Mouse (Mus musculus) 3T3-L1 (cell line): ENCODE measurements at regions not wholly inside any gene's neighbourhood (a gene's known extent, or its start where the extent isn't known, plus 50 kb on each side); places are given as distances from the start of the nearest gene placed in this dataset.

ENCODE experiments used
- DNase-seq: peaks from one replicate; pipeline ENCODE4 v3.0.0-alpha.2; 2015; ENCODE audit warnings: low read depth, low spot score

DNA sequence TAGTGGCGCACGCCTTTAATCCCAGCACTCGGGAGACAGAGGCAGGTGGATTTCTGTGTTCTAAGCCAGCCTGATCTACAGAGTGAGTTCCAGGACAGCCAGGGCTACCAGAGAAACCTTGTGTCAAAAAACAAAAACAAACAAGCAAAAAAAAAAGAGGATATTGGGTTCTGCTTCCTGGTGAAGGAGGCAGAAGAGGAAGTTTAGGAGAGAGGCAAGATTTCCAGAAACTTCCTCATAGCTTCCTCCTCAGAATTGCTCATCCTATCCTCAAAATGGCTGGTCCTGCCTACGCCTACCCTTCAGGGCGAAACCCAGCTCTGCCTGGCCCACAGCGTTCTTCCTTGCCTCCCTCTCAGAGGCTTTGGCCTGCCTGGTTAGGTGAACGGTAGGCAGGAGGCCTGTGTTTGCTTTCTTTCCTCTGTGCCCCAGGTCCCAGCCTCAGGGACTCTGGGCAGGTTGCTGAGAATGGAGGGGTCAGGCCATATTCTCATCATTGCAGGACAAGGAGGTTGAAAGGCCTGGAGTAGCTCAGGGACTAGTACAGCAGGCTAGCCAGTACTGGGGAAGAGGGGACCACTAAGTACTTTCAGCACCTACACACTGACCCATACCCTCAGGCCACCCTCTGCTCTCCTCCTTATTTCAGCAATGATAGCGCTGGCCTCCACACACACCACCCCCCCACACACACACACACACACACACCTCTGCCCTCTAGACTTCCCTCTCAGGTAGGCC is 79.6 kb downstream of the Zfp36l2 start:
- no peak for DNase-seq

DNA sequence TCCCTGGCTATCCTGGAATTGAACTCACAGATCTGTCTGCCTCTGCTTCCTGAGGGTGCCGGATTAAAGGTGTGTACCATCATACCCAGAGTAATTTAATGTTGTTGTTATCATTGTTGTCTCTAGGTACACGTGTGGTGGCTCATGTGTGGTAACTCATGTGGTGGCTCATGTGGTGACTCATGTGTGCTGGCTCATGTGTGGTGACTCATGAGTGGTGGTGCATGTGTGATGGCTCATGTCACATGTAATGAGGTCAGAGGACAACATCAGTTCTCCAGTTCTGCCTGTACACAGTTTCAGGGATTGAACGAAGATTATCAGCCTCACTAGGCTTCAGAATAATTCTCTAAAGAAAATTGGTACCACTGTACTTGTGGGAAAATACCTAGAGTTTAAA is 80.2 kb downstream of the Zfp36l2 start:
- no peak for DNase-seq

- DNase-seq: no peak
These were observed 83.5 kb downstream of the Zfp36l2 start for GRCm38 (mm10) chr17:84104242-84104641.

DNA sequence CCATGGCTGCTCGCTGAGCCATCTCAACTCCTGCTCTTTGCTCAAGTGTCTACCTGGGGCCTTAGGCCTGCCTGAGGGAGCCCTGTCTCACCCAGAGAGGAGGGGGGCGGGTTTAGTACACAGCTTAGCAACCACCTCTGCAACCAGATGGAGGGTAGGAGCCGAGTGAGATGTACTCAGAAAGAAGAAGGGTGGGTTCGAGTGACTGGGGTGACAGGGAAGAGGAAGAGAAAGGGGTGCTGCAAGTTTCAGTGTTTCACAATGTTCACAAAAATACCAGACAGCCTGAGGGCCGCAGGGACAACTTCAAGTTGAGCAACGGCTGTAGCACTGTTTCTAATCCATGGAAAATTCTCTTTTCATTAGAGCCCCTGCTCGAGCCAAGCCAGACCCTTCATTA is 84.4 kb downstream of the Zfp36l2 start:
- DNase-seq: no peak

DNA sequence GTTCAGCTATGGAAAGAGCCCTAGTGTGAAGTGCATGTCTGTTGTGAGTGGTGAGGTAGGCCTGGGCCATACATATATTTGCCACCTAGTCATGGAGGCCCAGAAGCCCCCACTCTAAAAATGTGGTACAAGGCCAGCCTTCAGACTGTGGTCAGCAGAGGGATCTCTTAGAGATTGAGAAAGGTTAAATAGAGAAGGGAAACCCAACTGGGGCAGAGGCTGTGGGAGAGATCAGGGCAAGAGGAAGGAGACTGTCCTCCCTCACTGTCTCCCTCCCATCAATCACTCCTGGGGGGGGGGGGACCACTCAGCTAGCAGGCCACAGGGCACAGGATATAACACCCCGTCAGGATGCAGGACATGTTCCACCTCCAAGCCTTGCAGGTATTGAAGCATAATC is 86.1 kb downstream of the Zfp36l2 start:
- DNase-seq: no peak

DNA sequence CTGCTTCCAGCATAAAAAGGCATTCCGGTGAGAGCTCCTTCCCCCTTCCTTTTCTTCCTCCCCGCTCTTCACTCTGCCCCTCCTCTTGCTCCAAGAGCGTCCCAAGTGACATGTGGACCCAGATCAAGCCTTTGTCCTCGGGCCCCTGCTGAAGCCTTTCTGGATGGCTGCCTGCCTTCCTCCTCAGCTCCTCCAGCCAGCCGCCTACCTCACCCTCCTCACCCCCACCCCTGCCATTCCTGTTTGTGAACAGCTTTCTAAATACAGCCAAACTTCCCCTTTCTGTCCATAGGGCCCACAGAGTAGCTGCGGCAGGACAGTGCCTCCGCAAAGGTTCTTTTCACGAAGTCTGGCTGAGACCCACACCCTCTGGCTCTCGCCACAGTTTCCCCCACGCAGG is 87.2 kb downstream of the Zfp36l2 start:
- DNase-seq: no peak

GRCm38 (mm10) chr17:84099737-84100136 is 88.0 kb downstream of the Zfp36l2 start:
- no peak for DNase-seq

DNA sequence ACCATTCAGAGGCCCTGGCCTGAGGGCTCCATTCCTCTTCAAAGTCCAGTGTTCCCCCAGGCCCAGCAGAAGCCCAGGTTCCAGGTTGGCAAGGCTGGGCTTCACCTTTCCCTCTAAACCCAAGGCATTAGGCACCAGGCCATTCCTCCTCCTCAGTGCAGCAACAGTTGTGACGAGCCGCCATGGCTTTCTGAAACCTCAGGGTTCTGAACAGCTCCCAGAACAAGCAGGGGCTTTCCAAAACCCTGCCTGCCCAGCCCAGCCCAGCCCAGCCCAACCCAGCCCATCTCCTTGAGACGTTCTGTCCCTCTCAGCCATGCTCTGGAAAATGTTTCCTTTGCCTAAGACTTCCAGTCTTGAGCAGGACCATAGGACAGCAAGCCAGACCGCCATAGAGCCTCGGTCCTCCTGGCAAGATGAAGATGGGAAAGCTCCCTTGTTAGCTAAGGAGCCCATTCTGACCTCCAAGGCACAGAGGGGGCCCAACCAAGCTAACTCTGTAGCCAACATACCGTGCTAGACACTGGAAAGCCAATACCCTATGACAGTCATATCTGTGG is 89.8 kb downstream of the Zfp36l2 start:
- no peak for DNase-seq

DNA sequence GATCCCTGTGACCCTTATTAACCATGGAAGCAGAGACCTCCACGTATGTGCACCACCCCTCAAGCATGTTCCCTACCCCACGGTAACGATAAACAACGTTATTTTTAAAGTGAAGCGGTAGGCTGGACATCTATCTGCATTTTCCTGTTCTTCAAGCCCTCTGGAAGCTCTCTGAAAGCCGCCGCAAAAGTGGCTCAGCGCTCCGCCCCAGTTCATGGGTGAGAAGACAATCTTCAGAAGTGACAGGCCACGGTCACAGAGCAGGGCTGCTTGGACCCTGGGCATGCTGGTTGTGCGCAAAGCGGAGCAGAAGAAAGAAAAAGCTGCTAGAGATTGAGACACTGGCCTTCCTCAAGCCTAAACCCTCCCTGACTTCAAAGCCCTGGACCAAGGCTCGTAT is 90.5 kb downstream of the Zfp36l2 start:
- DNase-seq: no peak

DNA sequence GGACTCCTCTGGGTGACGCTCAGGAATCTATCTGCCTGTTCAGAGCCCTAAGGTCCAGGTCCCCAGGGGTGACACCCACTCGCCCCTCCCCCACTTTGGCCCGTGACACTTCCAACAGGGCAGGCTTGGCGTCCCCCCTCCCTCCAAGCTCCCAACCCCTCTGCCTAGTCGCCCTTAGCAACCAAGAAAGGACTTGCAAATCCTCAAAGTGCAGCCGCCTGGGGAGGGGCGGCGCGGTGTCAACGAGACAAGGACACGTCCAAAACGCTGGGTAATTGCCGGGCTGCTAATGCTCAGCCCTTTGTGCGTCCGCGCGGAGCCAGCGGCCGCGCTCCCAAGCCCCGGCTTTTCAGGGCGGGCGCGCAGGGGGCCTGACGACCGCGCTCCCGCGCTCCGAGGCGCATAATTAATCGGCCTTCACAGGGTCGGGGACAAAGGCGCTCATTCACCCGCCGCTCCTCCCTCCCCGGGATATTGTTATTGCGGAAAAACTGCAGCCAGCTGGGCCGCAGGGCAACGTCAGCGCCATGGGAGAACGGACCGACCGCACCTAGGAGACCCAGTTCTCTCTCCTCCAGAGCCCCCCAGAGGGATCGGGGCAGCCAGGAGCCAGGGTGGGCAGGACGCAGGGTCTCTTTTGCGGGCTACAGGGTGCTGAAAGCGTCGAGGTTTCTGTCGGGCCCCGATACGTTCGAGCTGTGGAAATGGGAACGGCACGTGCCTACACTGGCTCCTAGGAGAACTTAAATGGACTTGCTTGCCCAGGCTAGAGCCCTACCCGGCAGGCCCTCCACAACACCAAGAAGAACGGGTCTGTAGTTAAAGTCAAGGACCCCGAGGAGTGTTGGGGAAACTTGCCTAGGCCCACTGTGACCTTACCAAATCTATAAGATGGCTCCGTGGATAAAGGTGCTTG is 91.1 kb downstream of the Zfp36l2 start:
- no peak for DNase-seq

- DNase-seq: no peak
These were observed 91.9 kb downstream of the Zfp36l2 start for GRCm38 (mm10) chr17:84095829-84096228.

- no peak for DNase-seq
These were observed 92.7 kb downstream of the Zfp36l2 start for GRCm38 (mm10) chr17:84095089-84095488.

- DNase-seq: peak; percentile 57
These were observed 101.4 kb downstream of the Zfp36l2 start for GRCm38 (mm10) chr17:84086394-84086793.

- DNase-seq: peak; percentile 99
These were observed 102.0 kb downstream of the Zfp36l2 start for GRCm38 (mm10) chr17:84085721-84086120.

DNA sequence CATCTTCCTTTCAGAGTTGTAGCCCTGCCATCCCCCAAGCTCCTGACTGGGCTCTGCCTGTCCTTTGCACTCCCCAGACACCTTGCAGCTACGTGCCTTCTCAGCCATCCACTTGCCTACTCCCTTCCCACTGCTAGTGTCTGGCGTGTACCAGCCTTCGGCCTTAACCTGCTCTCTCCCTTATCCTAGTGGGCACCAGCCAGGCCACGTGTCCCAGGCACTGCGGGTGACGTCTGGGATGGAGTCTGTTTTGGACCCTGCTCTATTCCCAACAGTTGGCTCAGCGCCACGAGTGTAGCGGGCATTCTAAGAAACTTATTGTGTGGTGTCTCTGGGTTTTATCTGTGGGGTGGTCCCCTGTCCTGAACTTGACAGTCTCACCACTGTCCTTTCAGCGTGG is 102.5 kb downstream of the Zfp36l2 start:
- DNase-seq: no peak

DNA sequence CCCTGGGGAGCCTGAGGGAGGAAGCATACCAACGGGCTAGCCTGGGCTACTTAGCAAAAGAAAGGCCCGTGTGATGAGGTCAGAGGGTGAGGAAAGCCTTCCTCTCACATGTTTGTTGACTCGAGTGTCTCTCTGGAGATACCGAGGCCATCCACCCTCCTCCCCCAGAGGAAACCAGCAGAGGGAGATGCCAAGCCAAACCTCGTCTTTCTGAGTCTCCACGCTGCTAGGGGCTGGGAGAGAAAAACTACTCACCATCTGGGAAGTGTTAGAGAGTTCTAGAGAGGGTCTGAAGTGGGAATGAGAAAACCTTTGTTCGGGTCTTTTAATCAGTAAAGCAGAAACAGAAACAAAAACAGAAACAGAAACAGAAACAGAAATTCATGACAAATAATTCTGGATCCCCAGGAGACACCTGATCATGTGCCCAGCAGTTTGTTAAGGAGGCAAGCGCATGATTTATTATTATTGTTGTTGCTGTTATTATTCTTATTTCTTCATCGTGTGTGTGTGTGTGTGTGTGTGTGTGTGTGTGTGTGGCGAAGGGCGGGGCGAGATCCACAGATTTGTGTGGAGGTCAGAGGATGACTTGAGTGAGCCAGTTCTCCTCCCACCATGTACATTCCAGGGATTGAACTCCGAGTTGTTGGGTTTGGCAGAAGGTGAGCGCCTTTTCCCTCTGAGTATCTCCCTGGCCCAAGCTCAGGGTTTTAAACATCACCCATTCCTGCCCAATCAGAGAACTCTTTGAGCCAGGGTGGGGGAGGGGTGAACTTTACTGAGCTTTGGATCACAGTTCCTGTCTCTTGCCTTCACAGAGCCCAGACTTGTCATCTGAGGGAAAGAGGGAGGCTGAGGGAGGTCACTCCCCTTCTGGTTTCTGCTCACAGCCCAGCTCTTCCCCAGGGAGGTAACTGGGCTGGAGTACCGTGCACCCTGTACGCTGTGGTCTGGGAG is 104.2 kb downstream of the Zfp36l2 start:
- peak; percentile 99 for DNase-seq

- no peak for DNase-seq
These were observed 105.2 kb downstream of the Zfp36l2 start for GRCm38 (mm10) chr17:84082571-84082970.

DNA sequence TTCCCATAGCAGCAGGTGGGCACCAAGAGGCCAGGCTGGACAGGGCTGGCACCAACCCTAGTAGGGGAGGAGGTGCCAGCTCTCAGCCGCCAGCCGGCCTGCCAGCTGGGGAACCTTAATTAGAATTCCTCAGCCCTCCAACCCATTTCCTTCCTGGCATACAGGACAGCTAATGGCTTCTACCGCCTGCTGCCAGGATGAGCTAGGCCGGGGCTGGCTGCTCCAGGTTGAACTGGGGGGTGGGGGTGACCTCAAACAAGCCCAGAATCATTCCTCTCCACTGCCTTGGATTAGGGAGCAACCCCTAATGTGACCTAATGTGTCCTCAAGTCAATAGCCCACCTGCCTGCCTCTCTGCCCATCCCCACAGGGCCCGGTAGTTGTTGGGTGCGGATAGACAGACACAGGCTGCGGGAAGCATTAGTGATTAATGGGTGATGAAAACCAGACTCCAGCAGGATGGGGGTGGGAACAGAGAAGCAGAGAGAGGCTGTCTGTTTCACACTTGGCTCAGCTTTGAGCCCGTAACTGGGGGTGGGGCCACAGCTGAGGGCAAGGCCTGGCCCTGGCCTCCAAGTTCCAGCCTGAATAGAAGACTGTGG is 105.9 kb downstream of the Zfp36l2 start:
- peak; percentile 95 for DNase-seq

- peak; percentile 40 for DNase-seq
These were observed 112.4 kb downstream of the Zfp36l2 start for GRCm38 (mm10) chr17:84075081-84075938.
